Comparison of ENCODE assay signal across 31 mouse cellular contexts in genomic region chr7:145169703-145170102, GRCm38 (mm10). TPM values are rescaled to one million over a fixed set of nuclear protein-coding genes. Genes with fewer than 3 reads are reported as not detected.
DNase-seq lines count a peak whose midpoint lies in the region; ATAC-seq and TF ChIP-seq lines count a peak whose summit lies in the region.
"Had no signal": no experiment of that assay in that cellular context is flagged by ENCODE, and none has a peak within 500 bp of the region (broad histone marks: within the 10 kb centered on the region; RNA-seq: fewer than 3 reads in every experiment).

No protein-coding gene starts in this region.

- TF ChIP-seq CTCF in forebrain, postnatal 0 days (IDR thresholded peaks at IDR 0.05; ENCODE audit: low read depth): no peak

- WGBS in forebrain, embryonic 10.5 days: 76% methylated on average over 3 of the region's 3 CpGs
- 79% methylated on average over 3 of the region's 3 CpGs for WGBS in forebrain, embryonic 12.5 days
- 34% methylated on average over 3 of the region's 3 CpGs for WGBS in forebrain, postnatal 0 days

- H3K9ac ChIP-seq in forebrain, embryonic 12.5 days: no peak overlapping the region
- no peak overlapping the region for H3K9ac ChIP-seq in forebrain, postnatal 0 days
- H3K9ac ChIP-seq: limb, embryonic 15.5 days; liver, embryonic 14.5 days; lung, embryonic 15.5 days had no signal

- intact Hi-C loops in left cerebral cortex, postnatal 4 days (cut with DNase I): no loop called here
- intact Hi-C loops in left cerebral cortex, postnatal 10 days (cut with DNase I): no loop called here

- no peaks in the 10 kb centered on the region for H3K36me3 ChIP-seq in forebrain, embryonic 10.5 days (replicated peaks)
- no peaks in the 10 kb centered on the region for H3K36me3 ChIP-seq in forebrain, embryonic 12.5 days (replicated peaks)
- H3K36me3 ChIP-seq in forebrain, postnatal 0 days (ENCODE audit: insufficient read depth): no peaks in the 10 kb centered on the region
- H3K36me3 ChIP-seq: heart, embryonic 10.5 days; limb, embryonic 15.5 days; lung, embryonic 15.5 days had no signal

- no peak overlapping the region for H3K4me2 ChIP-seq in forebrain, embryonic 12.5 days
- no peak overlapping the region for H3K4me2 ChIP-seq in forebrain, postnatal 0 days (ENCODE audit: low read depth)
- H3K4me2 ChIP-seq: limb, embryonic 15.5 days; lung, embryonic 15.5 days had no signal

- no peak overlapping the region for H3K4me3 ChIP-seq in forebrain, embryonic 10.5 days
- no peak overlapping the region for H3K4me3 ChIP-seq in forebrain, embryonic 12.5 days (replicated peaks)
- no peak overlapping the region for H3K4me3 ChIP-seq in forebrain, postnatal 0 days (ENCODE audit: low read depth, low read length)
- H3K4me3 ChIP-seq: heart, embryonic 10.5 days; limb, embryonic 15.5 days; lung, embryonic 15.5 days; megakaryocyte, embryonic 14.5 days had no signal

- H3K4me1 ChIP-seq in forebrain, embryonic 10.5 days: peaks cover 30% of the 10 kb centered on the region
- peaks cover 32% of the 10 kb centered on the region for H3K4me1 ChIP-seq in forebrain, embryonic 12.5 days
- no peaks in the 10 kb centered on the region for H3K4me1 ChIP-seq in forebrain, postnatal 0 days (ENCODE audit: insufficient read depth)
- H3K4me1 ChIP-seq: megakaryocyte, embryonic 14.5 days had no signal

- no peaks in the 10 kb centered on the region for H3K9me3 ChIP-seq in forebrain, embryonic 10.5 days
- no peaks in the 10 kb centered on the region for H3K9me3 ChIP-seq in forebrain, embryonic 12.5 days
- no peaks in the 10 kb centered on the region for H3K9me3 ChIP-seq in forebrain, postnatal 0 days (ENCODE audit: low read length)
- H3K9me3 ChIP-seq: heart, embryonic 10.5 days; limb, embryonic 15.5 days; lung, embryonic 15.5 days; megakaryocyte, embryonic 14.5 days had no signal

- DNase-seq in forebrain, embryonic 10.5 days (ENCODE audit: extremely low spot score, low spot score): no peak
- DNase-seq in left cerebral cortex, postnatal 4 days: peak; percentile 91
- DNase-seq in left cerebral cortex, postnatal 10 days (ENCODE audit: extremely low spot score in 1 of 2, low spot score in 2 of 2): no peak
- peak; percentile 7 for DNase-seq in brain, adult 2 months (ENCODE audit: low read depth, low spot score)
- peak; percentile 41 for DNase-seq in forebrain, postnatal 0 days
- DNase-seq in thymus, postnatal 0 days (ENCODE audit: low spot score): no peak
- DNase-seq: adrenal gland, postnatal 25 days; cerebellum, adult 11 months; cerebellum, postnatal 36 days; embryo, embryonic 11 days; heart, postnatal 4 days; kidney, postnatal 36 days; lung, postnatal 36 days; retina, postnatal 1 day; thymus, adult 18-20 months; thymus, postnatal 4 days had no signal

- ATAC-seq in forebrain, embryonic 12.5 days (ENCODE audit: low FRiP score): no peak
- peak; percentile 66 for ATAC-seq in forebrain, postnatal 0 days
- ATAC-seq in inflammation-experienced regulatory T-cells, adult 6 months: no peak
- ATAC-seq: CD4-positive, CD25-positive, alpha-beta regulatory T cell, adult 4 months; intestine, embryonic 16.5 days had no signal

- peak overlapping the region; percentile 45 for H3K27ac ChIP-seq in forebrain, embryonic 10.5 days
- H3K27ac ChIP-seq in forebrain, embryonic 12.5 days: no peak overlapping the region
- no peak overlapping the region for H3K27ac ChIP-seq in forebrain, postnatal 0 days (ENCODE audit: low read depth, low read length)
- H3K27ac ChIP-seq: heart, embryonic 10.5 days; limb, embryonic 15.5 days; liver, embryonic 14.5 days; lung, embryonic 15.5 days had no signal

- H3K27me3 ChIP-seq in forebrain, embryonic 10.5 days (ENCODE audit: poor library complexity, severe bottlenecking): peaks cover 40% of the 10 kb centered on the region
- peaks cover 10% of the 10 kb centered on the region; the same call in 1 of the 2 replicates for H3K27me3 ChIP-seq in forebrain, embryonic 12.5 days
- no peaks in the 10 kb centered on the region for H3K27me3 ChIP-seq in forebrain, postnatal 0 days (ENCODE audit: insufficient read depth, low read length)
- H3K27me3 ChIP-seq: limb, embryonic 15.5 days; lung, embryonic 15.5 days had no signal

RNA-seq across cellular contexts. Expression of gene 1810010D01Rik, which starts 38.2 kb away (rescaled TPM):
- 0.16 and 0.31 TPM in 2 replicates for polyA plus RNA-seq in forebrain, embryonic 10.5 days (2016; fragmentation: Nextera tagmentation; extraction: Ambion mirVana)
- polyA plus RNA-seq in forebrain, embryonic 12.5 days (2016; fragmentation: Nextera tagmentation; extraction: Ambion mirVana): 0.59 and 0.91 TPM in 2 replicates
- total RNA-seq in left cerebral cortex, postnatal 4 days (2021): not detected
- total RNA-seq in left cerebral cortex, postnatal 10 days (2021): under 1 TPM in 1 of 2 experiments, not detected in 1; 0.73 TPM
- 0.31 and 1.00 TPM in 2 replicates for total RNA-seq in forebrain, postnatal 0 days (2014; rRNA removed)
- 0.25 TPM in 1 of 2 replicates, not detected in the other for polyA plus RNA-seq in forebrain, postnatal 0 days (2015; fragmentation: Nextera tagmentation; extraction: Ambion mirVana)
- polyA plus RNA-seq in inflammation-experienced regulatory T-cells, adult 6 months (2017; shearing (Covaris generic)): not detected
- 0.57 TPM in 1 of 2 replicates, not detected in the other for polyA plus RNA-seq in thymus, postnatal 0 days (2015; fragmentation: Nextera tagmentation; extraction: Ambion mirVana)
- total RNA-seq: gastrocnemius, adult 8-10 months; granulocyte monocyte progenitor cell, adult 5-6 weeks had no signal
- polyA plus RNA-seq: CD4-positive, CD25-positive, alpha-beta regulatory T cell, adult 4 months; embryonic facial prominence, embryonic 14.5 days; heart, embryonic 16.5 days; kidney, embryonic 14.5 days; neural tube, embryonic 11.5 days had no signal

Comparison
In these comparisons a context has a peak if more than half of its experiments do, and no peak if none do; other contexts are left out.
1. DNase-seq: peak in left cerebral cortex, postnatal 4 days (single experiment), brain, adult 2 months (single experiment) and forebrain, postnatal 0 days (single experiment); none in forebrain, embryonic 10.5 days (single experiment), left cerebral cortex, postnatal 10 days (0 of 2) and thymus, postnatal 0 days (single experiment).